Mouse (Mus musculus) embryo, embryonic 10.5 days (tissue): Measurements from ENCODE around the gene Strn.

Experiments used
- DNase-seq: peaks from one replicate; pipeline ENCODE4 v3.0.0-alpha.2; 2015; ENCODE audit warnings: low spot score

The Strn gene

DNA sequence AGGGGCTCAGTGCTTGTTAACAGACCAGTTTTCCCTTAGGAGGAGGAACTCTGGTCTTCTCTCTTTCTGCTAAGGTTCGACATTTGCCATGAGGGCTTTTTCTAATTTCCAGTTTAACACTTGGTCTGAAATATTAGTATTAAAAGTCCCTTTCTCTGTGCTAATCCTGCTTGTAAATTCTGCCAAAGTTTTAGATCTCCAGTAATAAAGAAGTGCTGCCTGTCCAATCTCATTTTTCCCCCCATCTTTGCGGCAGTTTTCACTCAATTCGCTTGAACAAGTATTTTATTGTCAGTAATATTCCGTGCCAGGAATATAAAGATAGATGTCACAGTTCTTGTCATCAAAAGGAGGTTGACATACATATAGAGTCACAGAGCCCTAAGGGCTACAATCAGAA is at the start of gene Strn:
Gene Strn (minus strand): TSS at position 101 of the 400 bp plus-strand sequence.
- no peak for DNase-seq

DNA sequence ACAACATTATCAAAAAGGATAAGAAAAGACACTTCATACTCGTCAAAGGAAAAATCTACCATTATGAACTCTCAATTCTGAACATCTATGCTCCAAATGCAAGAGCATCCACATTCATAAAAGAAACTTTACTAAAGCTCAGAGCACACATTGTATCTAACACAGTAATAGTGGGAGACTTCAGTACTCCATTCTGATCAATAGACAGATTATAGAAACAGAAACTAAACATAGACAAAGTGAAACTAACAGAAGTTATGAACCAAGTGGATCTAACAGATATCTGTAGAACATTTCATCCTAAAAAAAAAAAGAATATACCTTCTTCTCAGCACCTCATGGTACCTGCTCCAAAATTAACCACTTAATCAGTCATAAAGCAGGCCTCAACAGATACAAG is 41.8 kb upstream of the Strn start:
- no peak for DNase-seq

DNA sequence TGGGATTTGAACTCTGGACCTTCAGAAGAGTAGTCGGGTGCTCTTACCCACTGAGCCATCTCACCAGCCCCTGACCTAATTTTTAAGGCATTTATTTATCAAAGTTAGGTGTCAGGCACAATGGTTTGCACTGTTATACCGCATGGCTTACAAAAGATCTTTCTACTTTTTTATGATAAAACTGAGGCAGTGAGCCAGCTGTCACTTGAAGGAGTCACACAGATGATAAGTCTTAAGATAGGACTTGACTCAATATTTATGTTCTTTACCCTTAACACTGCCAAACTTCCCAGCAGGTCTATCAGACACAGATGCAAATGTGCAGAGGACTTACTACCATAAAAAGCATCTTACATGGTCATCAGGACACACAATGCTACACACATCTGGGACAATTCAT is 35.3 kb upstream of the Strn start:
- DNase-seq: no peak

GRCm38 (mm10) chr17:78770932-78771331 is 33.9 kb upstream of the Strn start:
- DNase-seq: no peak

GRCm38 (mm10) chr17:78769341-78769740 is 32.3 kb upstream of the Strn start:
- DNase-seq: no peak

- no peak for DNase-seq
Observed at GRCm38 (mm10) chr17:78768937-78769336, 31.9 kb upstream of the Strn start.

DNA sequence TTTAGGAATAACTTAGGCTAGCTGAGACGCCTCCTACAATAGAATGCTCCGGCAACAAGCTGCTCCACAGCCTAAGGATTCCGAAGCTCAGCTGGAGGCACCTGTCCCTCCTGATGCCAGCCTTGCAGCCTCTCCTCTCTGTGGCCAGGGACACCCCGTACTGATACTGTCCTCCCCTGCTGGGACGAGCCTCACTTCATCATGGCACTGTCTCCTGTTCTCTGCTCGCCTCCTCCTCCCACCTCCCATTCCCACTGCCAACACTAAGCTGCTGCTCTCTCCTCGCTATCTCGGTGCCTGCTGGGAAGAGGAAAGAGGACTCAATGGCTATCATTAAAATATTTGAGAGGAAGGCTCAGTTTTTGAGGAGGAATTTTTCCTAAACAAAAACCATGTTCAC is 30.6 kb upstream of the Strn start:
- no peak for DNase-seq

DNA sequence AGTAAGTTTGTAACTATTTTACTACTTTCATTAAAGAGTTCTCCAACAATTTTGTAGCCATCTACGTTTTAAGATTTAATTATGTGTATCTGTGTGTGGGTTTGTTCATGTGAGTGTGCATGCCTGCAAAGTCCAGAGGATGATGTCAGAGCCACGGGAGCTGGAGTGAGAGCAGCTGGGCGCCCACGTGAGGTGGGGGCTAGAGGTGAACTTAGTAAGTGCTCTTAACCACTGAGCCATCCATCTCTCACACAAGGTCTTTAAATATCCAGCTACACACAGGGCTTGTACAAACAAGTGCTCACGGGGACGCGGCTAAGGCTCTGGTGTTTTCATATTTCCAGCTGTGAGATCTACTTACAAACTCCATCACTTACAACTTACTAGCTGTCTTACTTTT is 29.1 kb upstream of the Strn start:
- DNase-seq: no peak

DNA sequence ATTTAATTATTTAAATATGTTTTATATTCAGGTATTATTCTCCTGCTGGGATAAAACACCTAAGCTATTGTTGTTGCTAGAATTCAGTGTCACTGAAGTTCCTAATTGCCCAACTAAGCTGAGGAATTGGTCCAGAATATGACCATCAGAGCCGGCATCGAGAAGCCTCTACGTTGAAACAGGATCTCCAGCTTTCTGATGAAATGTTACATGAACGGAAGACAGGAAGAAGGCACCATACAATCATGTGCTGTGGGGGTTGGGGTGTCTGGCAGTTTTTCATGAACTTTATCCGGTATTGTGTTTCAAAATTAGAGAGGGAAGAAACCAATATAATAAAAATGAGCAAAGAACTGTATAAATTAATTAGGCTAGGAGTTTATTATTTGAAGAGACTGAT is 26.3 kb upstream of the Strn start:
- DNase-seq: no peak

- no peak for DNase-seq
Observed at GRCm38 (mm10) chr17:78752938-78753655, 16.1 kb upstream of the Strn start.

- peak; percentile 24 for DNase-seq
Observed at GRCm38 (mm10) chr17:78752064-78752463, 15.1 kb upstream of the Strn start.

DNA sequence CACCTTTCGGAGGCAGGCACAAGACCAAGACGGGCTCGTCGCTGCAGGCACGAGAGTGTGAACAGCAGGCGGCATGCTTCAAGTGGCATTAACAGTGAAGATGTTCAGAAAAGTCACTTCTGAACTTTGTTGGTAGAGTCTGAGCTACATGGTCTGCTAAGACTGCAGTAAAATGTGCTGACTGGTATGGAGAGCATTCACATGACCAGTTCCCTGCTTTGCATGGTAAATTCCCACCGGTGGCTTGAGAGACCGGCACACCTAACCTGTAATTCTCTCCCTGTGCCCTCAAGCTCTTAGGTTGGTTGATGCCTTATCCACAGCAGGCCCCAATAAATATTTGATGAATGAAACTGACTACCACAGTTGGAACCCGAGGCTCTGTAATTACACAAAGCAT is 11.4 kb upstream of the Strn start:
- DNase-seq: no peak

DNA sequence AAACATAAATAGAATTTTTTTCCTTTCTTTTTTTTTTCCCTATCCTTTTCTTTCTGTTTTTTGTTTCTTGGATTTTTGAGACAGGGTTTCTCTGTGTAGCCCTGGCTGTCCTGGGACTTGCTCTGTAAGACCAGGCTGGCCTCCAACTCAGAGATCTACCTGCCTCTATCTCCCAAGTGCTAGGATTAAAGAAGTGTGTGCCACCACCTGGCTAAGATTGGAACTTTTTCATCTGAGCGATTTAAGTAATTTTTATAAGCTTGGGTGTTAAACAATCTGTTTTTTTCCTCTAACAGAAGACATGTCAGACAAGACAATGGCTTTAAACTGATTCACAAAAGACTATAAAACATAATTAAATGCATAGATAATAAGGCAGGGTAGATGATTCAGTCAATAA is 1.4 kb upstream of the Strn start:
- DNase-seq: no peak

GRCm38 (mm10) chr17:78737771-78738170 is 775 bp upstream of the Strn start:
- DNase-seq: peak; percentile 22

DNA sequence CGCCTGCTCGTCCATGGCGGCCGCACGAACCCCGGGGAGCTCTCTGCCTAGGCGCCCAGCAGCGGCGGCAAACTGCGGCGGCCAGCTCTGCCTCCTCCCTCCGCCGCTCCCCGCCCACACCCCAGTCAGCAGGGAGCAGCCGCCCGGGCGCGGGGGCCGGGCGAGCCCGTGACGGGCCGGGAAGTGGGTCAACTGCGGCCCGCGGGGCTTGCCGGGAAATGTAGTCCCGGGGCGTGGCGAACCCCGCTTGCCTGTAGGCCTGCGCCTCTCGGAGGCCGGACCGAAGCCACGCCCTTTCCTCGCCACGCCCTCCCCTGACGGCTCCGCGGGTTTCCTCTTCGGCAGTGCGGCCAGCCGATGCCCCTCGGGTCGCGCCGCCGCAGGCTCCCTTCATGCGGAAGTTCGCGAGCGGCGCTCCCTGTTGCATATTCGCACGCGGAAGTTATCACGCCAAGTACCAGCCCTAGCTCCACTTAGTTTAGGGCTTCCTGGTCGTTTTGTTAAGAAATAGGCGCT is 465 bp downstream of the Strn start:
- peak; percentile 97 for DNase-seq

GRCm38 (mm10) chr17:78735731-78736472 is 1.1 kb downstream of the Strn start:
- DNase-seq: peak; percentile 69

DNA sequence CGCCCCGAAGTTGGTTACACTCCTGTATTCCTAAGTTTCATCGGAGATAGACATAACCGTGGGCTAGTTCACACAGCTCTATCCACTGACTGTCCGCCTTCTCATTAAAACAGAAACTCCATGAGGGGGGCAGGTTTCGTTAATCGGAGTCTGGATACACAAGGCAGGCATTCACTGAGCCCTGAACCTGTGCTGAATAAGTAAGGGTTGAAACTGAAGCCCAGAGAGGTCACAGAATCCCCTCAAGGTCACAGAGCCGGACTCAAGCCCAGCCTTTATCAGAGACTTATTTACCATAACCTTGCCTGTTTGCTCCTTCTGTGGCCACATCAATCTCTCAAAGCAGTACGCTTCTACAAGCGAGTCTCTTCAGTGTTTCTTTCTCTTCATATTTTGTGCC is 2.2 kb downstream of the Strn start:
- DNase-seq: no peak

- no peak for DNase-seq
Observed at GRCm38 (mm10) chr17:78732056-78732455, 4.9 kb downstream of the Strn start.

DNA sequence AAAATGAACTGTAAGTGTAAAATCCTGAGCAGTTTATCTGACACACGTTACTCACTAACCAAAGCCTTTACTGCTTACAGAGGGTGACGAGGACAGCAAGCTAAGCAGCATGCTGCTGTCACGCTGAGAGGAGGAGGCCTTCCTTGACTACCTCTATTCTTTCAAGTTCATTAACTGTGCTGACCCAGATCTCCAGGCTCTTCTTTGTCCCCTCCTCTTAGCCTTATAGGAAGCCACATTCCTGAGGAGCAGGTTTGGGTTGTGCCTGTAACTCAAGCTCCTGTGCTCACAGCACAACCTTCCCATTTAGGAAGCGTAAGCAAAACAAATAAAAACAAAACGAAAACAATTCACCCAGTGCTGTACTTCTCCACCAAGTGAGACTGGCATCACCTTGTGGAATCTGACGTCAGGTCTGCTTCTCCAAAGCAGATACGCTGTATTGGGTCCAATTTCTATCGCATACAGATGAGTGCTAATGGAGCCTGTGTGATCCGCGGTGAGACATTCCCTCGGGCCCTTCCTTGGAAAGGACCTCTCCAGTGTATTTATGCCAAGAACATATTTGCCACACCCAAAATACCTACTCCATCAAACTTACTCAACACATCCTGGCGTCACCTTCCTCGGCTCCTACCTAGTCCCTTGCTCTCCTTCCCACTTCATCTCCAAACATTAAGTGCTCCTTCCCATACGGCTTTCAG is 10.1 kb downstream of the Strn start:
- DNase-seq: no peak

DNA sequence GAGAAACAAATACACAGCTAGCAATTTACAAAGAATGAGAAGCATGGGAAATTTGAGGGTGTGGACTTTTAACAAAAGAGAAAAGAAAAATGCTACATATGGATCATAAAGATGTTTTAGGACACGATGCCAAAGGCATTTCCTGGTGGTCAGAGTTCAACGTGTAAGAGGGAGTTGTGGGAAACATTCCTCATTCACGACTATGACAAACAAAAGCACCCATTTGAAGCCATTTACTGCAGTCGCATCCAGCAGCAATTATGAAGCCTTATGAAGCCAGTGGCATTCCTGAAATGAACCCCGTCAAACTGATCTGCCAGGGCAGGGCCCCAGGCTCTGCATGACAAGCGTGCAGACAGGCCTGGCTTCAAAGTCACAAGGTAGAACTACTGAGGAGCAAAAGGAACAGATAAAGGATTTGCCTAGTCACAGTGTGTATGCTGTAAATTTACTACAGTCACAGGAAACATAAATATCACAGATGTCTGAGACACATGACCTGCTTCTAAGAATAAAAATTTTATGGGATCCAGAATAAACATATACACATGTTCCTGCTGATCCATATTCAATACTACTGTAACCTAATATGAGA is 12.4 kb downstream of the Strn start:
- DNase-seq: no peak

- DNase-seq: no peak
Observed at GRCm38 (mm10) chr17:78721690-78722089, 15.3 kb downstream of the Strn start.

- no peak for DNase-seq
Observed at GRCm38 (mm10) chr17:78719086-78719485, 17.9 kb downstream of the Strn start.
